Mouse (Mus musculus) testis, adult 2 months (tissue): ENCODE measurements around the gene Socs7. TPM values are rescaled to one million over a fixed set of nuclear protein-coding genes. Genes with fewer than 3 reads are reported as not detected.

Experiments
- H3K27ac ChIP-seq: fragments of 200-500 bp; 2 replicates; pipeline ENCODE4 v1.5.1; 2012; ENCODE audit warnings: low read depth, low read length; ENCODE audit not compliant: control insufficient read depth, insufficient read depth
- H3K27me3 ChIP-seq: fragments of 200-500 bp; 2 replicates; pipeline ENCODE4 v1.6.1; 2012; ENCODE audit warnings: mild to moderate bottlenecking, low read length, moderate library complexity; ENCODE audit not compliant: control insufficient read depth, insufficient read depth
- H3K36me3 ChIP-seq: fragments of 200-500 bp; 2 replicates; pipeline ENCODE4 v1.6.1; 2012; ENCODE audit warnings: mild to moderate bottlenecking, low read length; ENCODE audit not compliant: control insufficient read depth, insufficient read depth
- H3K4me1 ChIP-seq: fragments of 200-500 bp; 2 replicates; pipeline ENCODE4 v1.6.1; 2012; ENCODE audit warnings: low read length; ENCODE audit not compliant: control insufficient read depth, insufficient read depth
- H3K4me3 ChIP-seq: fragments of 200-500 bp; 2 replicates; pipeline ENCODE4 v1.5.1; 2012; ENCODE audit warnings: low read depth, mild to moderate bottlenecking, low read length, moderate library complexity, mixed read lengths; ENCODE audit not compliant: control insufficient read depth
- CTCF ChIP-seq: fragments of 200-500 bp; IDR thresholded peaks from 2 replicates; pipeline ENCODE4 v1.5.1; 2012; ENCODE audit warnings: low read depth, mild to moderate bottlenecking, inconsistent platforms, low read length, moderate library complexity; ENCODE audit not compliant: control insufficient read depth, insufficient read depth, insufficient replicate concordance
- POLR2A ChIP-seq: fragments of 200-500 bp; IDR thresholded peaks from 2 replicates; pipeline ENCODE4 v1.6.1; 2012; ENCODE audit warnings: low read depth, mild to moderate bottlenecking, inconsistent platforms, low read length, moderate library complexity; ENCODE audit not compliant: control insufficient read depth
- polyA plus RNA-seq: library from polyadenylated mRNA; depleted of rRNA; stranded (reverse); fragments of >200 nt; gene quantifications from 2 replicates; pipeline ENCODE4 v1.2.3, GENCODE M21; 2012

The Socs7 gene
- polyA plus RNA-seq, 1 experiment = 90.3 TPM

- Histone ChIP-seq H3K4me3 (no peak overlapping the region), H3K27ac (no peak overlapping the region), H3K27me3 (no peaks in the 10 kb centered on the region), H3K36me3 (no peaks in the 10 kb centered on the region; the same call in 1 of the 2 replicates), H3K4me1 (peaks cover 6% of the 10 kb centered on the region)
- TF ChIP-seq CTCF (no peak), POLR2A (no peak)
These were observed 60.2 kb downstream of the Socs7 start for GRCm38 (mm10) chr11:97422507-97422906.

DNA sequence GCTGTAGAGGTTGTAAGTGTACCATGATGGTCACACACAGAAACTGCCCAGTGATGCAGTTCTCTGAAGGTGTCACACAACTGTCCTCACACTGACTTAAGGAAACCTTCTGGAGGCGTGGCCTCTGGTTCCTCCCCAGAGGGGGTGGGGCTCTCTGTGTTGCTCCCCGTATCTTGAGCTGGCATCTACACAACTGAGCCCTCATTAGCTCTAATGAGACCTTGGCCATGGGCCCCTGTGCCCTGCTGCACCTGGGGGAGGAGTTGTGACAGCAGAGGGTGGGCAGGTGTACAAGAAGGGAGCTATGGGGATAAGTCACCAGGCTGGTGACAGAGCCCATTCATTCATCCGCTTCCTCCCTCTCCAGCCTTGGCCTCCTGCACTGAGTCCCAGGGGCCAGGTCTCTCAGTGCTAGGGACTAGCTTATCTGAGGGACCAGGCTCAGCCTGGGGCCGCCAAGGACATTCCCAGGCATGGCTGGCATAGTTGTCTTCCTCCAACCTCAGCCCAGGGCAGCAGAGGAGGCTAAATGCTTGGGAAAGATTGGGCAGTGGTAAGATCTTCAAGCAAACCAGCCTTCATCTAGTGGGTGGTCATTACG, 61.8 kb downstream of the Socs7 start:
- no peaks in the 10 kb centered on the region; the same call in 1 of the 2 replicates for H3K36me3 ChIP-seq
- H3K4me1 ChIP-seq = peaks cover 15% of the 10 kb centered on the region

GRCm38 (mm10) chr11:97424802-97425201, 62.5 kb downstream of the Socs7 start:
- TF ChIP-seq POLR2A (no peak), CTCF (no peak)
- H3K27me3 ChIP-seq = no peaks in the 10 kb centered on the region
- no peak overlapping the region for H3K4me3 ChIP-seq
- no peaks in the 10 kb centered on the region; the same call in 1 of the 2 replicates for H3K36me3 ChIP-seq
- peaks cover 19% of the 10 kb centered on the region for H3K4me1 ChIP-seq
- H3K27ac ChIP-seq = no peak overlapping the region

More for the DNA sequence above, 61.8 kb downstream of the Socs7 start:
- H3K27me3 ChIP-seq = no peaks in the 10 kb centered on the region
- H3K4me3 ChIP-seq = no peak overlapping the region
- TF ChIP-seq POLR2A = no peak
- no peak for TF ChIP-seq CTCF
- H3K27ac ChIP-seq = no peak overlapping the region

DNA sequence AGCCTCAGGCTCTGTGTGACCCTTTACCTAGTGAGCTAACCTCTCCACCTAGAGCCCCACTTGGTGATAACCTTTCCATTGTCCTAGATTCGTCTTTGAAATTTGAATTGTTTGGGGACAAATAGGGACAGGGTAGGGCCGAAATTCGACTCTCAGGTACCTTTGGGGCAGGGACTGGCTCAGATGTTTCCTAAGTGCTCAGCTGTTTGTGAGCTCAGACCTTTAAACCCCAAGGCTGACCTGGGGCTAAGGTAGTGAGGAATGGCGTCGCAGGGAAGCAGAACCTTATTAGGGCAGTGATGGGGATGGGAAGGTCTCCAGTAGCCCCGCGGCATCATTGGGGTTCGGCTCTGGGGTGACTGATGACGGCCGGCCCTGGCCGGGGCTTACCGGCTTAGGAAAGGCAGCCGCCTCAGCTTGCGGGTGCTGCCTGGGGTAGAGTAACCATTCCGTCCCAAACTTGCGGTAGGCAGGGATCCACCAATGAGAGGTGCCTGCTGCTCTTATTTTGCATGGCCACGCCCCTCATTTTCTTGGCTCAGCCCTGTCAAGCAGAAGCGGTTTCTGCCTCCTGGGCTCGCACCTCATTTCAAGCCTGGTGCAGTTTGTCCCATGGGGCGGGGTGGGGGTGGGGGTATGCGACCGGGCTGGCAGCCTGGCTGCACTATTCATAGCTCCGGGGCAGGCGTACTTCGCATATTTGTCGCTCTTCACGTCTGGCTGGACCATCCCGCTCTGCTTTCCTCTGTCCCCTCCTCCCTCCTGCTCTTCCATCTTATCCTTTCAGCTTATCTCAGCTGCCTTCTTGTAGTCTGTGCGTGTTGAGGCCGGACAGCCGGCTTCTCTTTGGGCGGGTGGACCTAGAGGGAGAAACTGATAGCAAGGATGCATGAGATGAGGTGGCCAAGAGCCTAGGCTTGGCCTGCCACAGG, 65.7 kb downstream of the Socs7 start:
- Histone ChIP-seq H3K27ac (peak overlapping the region; percentile 66), H3K36me3 (no peaks in the 10 kb centered on the region; the same call in 1 of the 2 replicates), H3K27me3 (no peaks in the 10 kb centered on the region), H3K4me3 (peak overlapping the region; percentile 51), H3K4me1 (peaks cover 20% of the 10 kb centered on the region)
- TF ChIP-seq CTCF = no peak
- TF ChIP-seq POLR2A = no peak

GRCm38 (mm10) chr11:97428726-97429077, 66.4 kb downstream of the Socs7 start:
- no peak for TF ChIP-seq POLR2A
- TF ChIP-seq CTCF = no peak

DNA sequence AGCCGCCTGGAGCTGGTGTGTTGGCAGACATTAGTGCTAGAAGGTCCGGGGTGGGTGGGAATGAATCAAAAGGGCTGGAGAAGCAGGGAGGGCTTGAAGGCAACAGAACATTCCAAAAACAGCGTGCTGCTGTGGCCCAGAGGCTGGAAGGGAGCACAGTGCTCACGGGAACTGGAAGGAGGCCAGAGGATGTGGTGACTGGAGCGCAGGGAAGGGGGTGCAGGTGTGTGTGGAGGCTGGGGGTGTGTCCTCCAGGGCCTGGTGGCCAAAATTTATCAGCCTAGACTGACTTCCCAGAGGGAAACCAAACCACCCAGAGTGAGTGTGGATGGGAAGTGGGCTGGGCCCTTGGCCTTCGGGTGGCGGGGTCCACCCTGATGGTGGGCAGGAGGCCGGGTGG, 67.3 kb downstream of the Socs7 start:
- TF ChIP-seq CTCF (no peak), POLR2A (no peak)
- Histone ChIP-seq H3K36me3 (no peaks in the 10 kb centered on the region; the same call in 1 of the 2 replicates), H3K4me3 (no peak overlapping the region), H3K27me3 (no peaks in the 10 kb centered on the region), H3K27ac (no peak overlapping the region), H3K4me1 (peaks cover 21% of the 10 kb centered on the region)

More at GRCm38 (mm10) chr11:97428726-97429077, 66.4 kb downstream of the Socs7 start:
- Histone ChIP-seq H3K27ac (peak overlapping the region; percentile 66), H3K4me3 (peak overlapping the region; percentile 51), H3K4me1 (peaks cover 20% of the 10 kb centered on the region), H3K27me3 (no peaks in the 10 kb centered on the region), H3K36me3 (no peaks in the 10 kb centered on the region; the same call in 1 of the 2 replicates)

- Histone ChIP-seq H3K4me1 (peaks cover 38% of the 10 kb centered on the region), H3K27me3 (no peaks in the 10 kb centered on the region), H3K36me3 (no peaks in the 10 kb centered on the region), H3K4me3 (no peak overlapping the region), H3K27ac (no peak overlapping the region)
- TF ChIP-seq CTCF (peak; percentile 95), POLR2A (no peak)
These were observed 69.7 kb downstream of the Socs7 start for GRCm38 (mm10) chr11:97432015-97432414.
